Mouse (Mus musculus): Measurements from ENCODE around the gene Ppif. TPM values are rescaled to one million over a fixed set of nuclear protein-coding genes. Genes with fewer than 3 reads are reported as not detected.

Gene Ppif
- total RNA-seq, 1 experiment = 27.0 TPM

DNA sequence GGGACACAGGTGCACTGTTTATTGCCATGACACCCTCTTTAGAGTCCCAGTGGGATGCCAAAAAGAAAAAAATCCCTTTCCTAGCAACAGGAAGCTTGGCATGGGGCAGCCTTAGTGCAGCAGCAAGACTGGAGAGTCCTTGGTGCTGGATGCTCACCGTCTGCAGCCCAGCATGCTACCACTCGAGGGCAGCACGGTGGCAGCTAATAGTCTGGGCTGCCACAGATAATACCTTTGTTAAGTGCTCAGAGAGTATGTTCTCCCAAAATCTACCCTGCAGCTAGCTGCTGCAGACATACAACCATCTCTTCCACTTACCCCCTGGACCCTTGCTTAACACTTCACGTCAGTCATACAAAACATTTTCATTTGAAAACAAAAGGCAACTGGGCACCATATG, 19.5 kb downstream of the Ppif start:
- Histone ChIP-seq H3K9ac (ENCODE audit: insufficient read depth, low read depth, low read length, poor library complexity, severe bottlenecking) (no peak overlapping the region), H3K27ac (ENCODE audit: insufficient read depth, low read depth, low read length, poor library complexity, severe bottlenecking) (no peak overlapping the region), H3K36me3 (ENCODE audit: control insufficient read depth, insufficient read depth, low read length, poor library complexity, severe bottlenecking) (peaks cover 4% of the 10 kb centered on the region; the same call in 1 of the 2 replicates), H3K4me3 (ENCODE audit: insufficient read depth in 1 of 2, low read depth in 1 of 2, low read length in 2 of 2, poor library complexity in 1 of 2, severe bottlenecking in 1 of 2) (no peak overlapping the region), H3K9me3 (ENCODE audit: control insufficient read depth, insufficient read depth, low read depth, low read length) (no peaks in the 10 kb centered on the region), H3K4me1 (ENCODE audit: control insufficient read depth in 2 of 2, insufficient read depth in 2 of 2, low read length in 2 of 2, poor library complexity in 1 of 2) (peaks cover 2 to 14% of the 10 kb centered on the region in 2 experiments; a peak in 1 of 4 replicates)
- TF ChIP-seq ZNF384 (IDR thresholded peaks at IDR 0.05; ENCODE audit: low read depth, low read length) (no peak), HCFC1 (IDR thresholded peaks at IDR 0.05; ENCODE audit: borderline replicate concordance, insufficient read depth, low read length) (no peak), CHD2 (IDR thresholded peaks at IDR 0.05; ENCODE audit: low read depth, low read length) (no peak), MAFK (IDR thresholded peaks at IDR 0.05; ENCODE audit: insufficient read depth, low read depth, low read length) (no peak), ZC3H11A (IDR thresholded peaks at IDR 0.05; ENCODE audit: borderline replicate concordance, low read depth, low read length) (no peak)
- in situ Hi-C loops (cut with MboI; ENCODE audit: low sequenced_read_pairs in 2 of 2, unreplicated experiment in 2 of 2) = no loop called here
- no peak for DNase-seq (ENCODE audit: low read depth, low spot score)

- H3K9me3 ChIP-seq (ENCODE audit: control insufficient read depth, insufficient read depth, low read depth, low read length) = no peaks in the 10 kb centered on the region
- no peak overlapping the region for H3K9ac ChIP-seq (ENCODE audit: insufficient read depth, low read depth, low read length, poor library complexity, severe bottlenecking)
- DNase-seq (ENCODE audit: low read depth, low spot score) = no peak
- H3K36me3 ChIP-seq (ENCODE audit: control insufficient read depth, insufficient read depth, low read length, poor library complexity, severe bottlenecking) = peaks cover 4% of the 10 kb centered on the region; the same call in 1 of the 2 replicates
- no peak for TF ChIP-seq MAFK (IDR thresholded peaks at IDR 0.05; ENCODE audit: insufficient read depth, low read depth, low read length)
- no peak for TF ChIP-seq CHD2 (IDR thresholded peaks at IDR 0.05; ENCODE audit: low read depth, low read length)
- no peak for TF ChIP-seq HCFC1 (IDR thresholded peaks at IDR 0.05; ENCODE audit: borderline replicate concordance, insufficient read depth, low read length)
- no peak overlapping the region for H3K27ac ChIP-seq (ENCODE audit: insufficient read depth, low read depth, low read length, poor library complexity, severe bottlenecking)
- in situ Hi-C loops (cut with MboI; ENCODE audit: low sequenced_read_pairs in 2 of 2, unreplicated experiment in 2 of 2) = no loop called here
- H3K4me1 ChIP-seq (ENCODE audit: control insufficient read depth in 2 of 2, insufficient read depth in 2 of 2, low read length in 2 of 2, poor library complexity in 1 of 2) = peaks cover 3 to 19% of the 10 kb centered on the region in 2 experiments; a peak in 1 of 4 replicates
- H3K4me3 ChIP-seq (ENCODE audit: insufficient read depth in 1 of 2, low read depth in 1 of 2, low read length in 2 of 2, poor library complexity in 1 of 2, severe bottlenecking in 1 of 2) = no peak overlapping the region
These were observed 22.6 kb downstream of the Ppif start for GRCm38 (mm10) chr14:25716528-25716927.

- H3K9me3 ChIP-seq (ENCODE audit: control insufficient read depth, insufficient read depth, low read depth, low read length) = no peaks in the 10 kb centered on the region
- no peak overlapping the region for H3K9ac ChIP-seq (ENCODE audit: insufficient read depth, low read depth, low read length, poor library complexity, severe bottlenecking)
- DNase-seq (ENCODE audit: low read depth, low spot score) = no peak
- H3K27ac ChIP-seq (ENCODE audit: insufficient read depth, low read depth, low read length, poor library complexity, severe bottlenecking) = no peak overlapping the region
- peaks cover 4% of the 10 kb centered on the region; the same call in 1 of the 2 replicates for H3K36me3 ChIP-seq (ENCODE audit: control insufficient read depth, insufficient read depth, low read length, poor library complexity, severe bottlenecking)
- no peak overlapping the region for H3K4me3 ChIP-seq (ENCODE audit: insufficient read depth in 1 of 2, low read depth in 1 of 2, low read length in 2 of 2, poor library complexity in 1 of 2, severe bottlenecking in 1 of 2)
- in situ Hi-C loops (cut with MboI; ENCODE audit: low sequenced_read_pairs in 2 of 2, unreplicated experiment in 2 of 2) = no loop called here
- TF ChIP-seq ZC3H11A (IDR thresholded peaks at IDR 0.05; ENCODE audit: borderline replicate concordance, low read depth, low read length) (no peak), HCFC1 (IDR thresholded peaks at IDR 0.05; ENCODE audit: borderline replicate concordance, insufficient read depth, low read length) (no peak), MAFK (IDR thresholded peaks at IDR 0.05; ENCODE audit: insufficient read depth, low read depth, low read length) (no peak), CHD2 (IDR thresholded peaks at IDR 0.05; ENCODE audit: low read depth, low read length) (no peak), ZNF384 (IDR thresholded peaks at IDR 0.05; ENCODE audit: low read depth, low read length) (no peak)
- H3K4me1 ChIP-seq (ENCODE audit: control insufficient read depth in 2 of 2, insufficient read depth in 2 of 2, low read length in 2 of 2, poor library complexity in 1 of 2) = peaks cover 3 to 19% of the 10 kb centered on the region in 2 experiments; a peak in 1 of 4 replicates
These were observed 23.8 kb downstream of the Ppif start for GRCm38 (mm10) chr14:25717718-25718117.

GRCm38 (mm10) chr14:25718471-25718870, 24.5 kb downstream of the Ppif start:
- no peak for DNase-seq (ENCODE audit: low read depth, low spot score)
- in situ Hi-C loops (cut with MboI; ENCODE audit: low sequenced_read_pairs in 2 of 2, unreplicated experiment in 2 of 2) = no loop called here
- Histone ChIP-seq H3K4me3 (ENCODE audit: insufficient read depth in 1 of 2, low read depth in 1 of 2, low read length in 2 of 2, poor library complexity in 1 of 2, severe bottlenecking in 1 of 2) (no peak overlapping the region), H3K4me1 (ENCODE audit: control insufficient read depth in 2 of 2, insufficient read depth in 2 of 2, low read length in 2 of 2, poor library complexity in 1 of 2) (peaks cover 3 to 19% of the 10 kb centered on the region in 2 experiments; a peak in 1 of 4 replicates), H3K9me3 (ENCODE audit: control insufficient read depth, insufficient read depth, low read depth, low read length) (no peaks in the 10 kb centered on the region), H3K27ac (ENCODE audit: insufficient read depth, low read depth, low read length, poor library complexity, severe bottlenecking) (no peak overlapping the region), H3K9ac (ENCODE audit: insufficient read depth, low read depth, low read length, poor library complexity, severe bottlenecking) (no peak overlapping the region), H3K36me3 (ENCODE audit: control insufficient read depth, insufficient read depth, low read length, poor library complexity, severe bottlenecking) (peaks cover 4% of the 10 kb centered on the region; the same call in 1 of the 2 replicates)
- TF ChIP-seq ZNF384 (IDR thresholded peaks at IDR 0.05; ENCODE audit: low read depth, low read length) (no peak), MAFK (IDR thresholded peaks at IDR 0.05; ENCODE audit: insufficient read depth, low read depth, low read length) (no peak), ZC3H11A (IDR thresholded peaks at IDR 0.05; ENCODE audit: borderline replicate concordance, low read depth, low read length) (no peak), HCFC1 (IDR thresholded peaks at IDR 0.05; ENCODE audit: borderline replicate concordance, insufficient read depth, low read length) (no peak), CHD2 (IDR thresholded peaks at IDR 0.05; ENCODE audit: low read depth, low read length) (no peak)

All from ES-E14 (cell line).